Mouse (Mus musculus) adrenal gland, adult 18-20 months (tissue): ENCODE measurements around the gene Clcn3. TPM values are rescaled to one million over a fixed set of nuclear protein-coding genes. Genes with fewer than 3 reads are reported as not detected.
A peak's percentile ranks its signal among the peaks of the same experiment; 100 is the strongest.

Source experiments
- DNase-seq, 2 experiments: peaks; one replicate each; pipeline ENCODE4 v3.0.0; 2021 to 2022; ENCODE audit warnings: low spot score in 2 of 2
- total RNA-seq, 2 experiments: library from RNA; stranded (reverse); gene quantifications; 1 replicate in 1 of 2; 2 replicates in 1 of 2; pipeline ENCODE4 v1.2.3; 2021

Clcn3 gene
- total RNA-seq, 2 experiments from 2014 or later, result 34.3 to 43.4 TPM

DNA sequence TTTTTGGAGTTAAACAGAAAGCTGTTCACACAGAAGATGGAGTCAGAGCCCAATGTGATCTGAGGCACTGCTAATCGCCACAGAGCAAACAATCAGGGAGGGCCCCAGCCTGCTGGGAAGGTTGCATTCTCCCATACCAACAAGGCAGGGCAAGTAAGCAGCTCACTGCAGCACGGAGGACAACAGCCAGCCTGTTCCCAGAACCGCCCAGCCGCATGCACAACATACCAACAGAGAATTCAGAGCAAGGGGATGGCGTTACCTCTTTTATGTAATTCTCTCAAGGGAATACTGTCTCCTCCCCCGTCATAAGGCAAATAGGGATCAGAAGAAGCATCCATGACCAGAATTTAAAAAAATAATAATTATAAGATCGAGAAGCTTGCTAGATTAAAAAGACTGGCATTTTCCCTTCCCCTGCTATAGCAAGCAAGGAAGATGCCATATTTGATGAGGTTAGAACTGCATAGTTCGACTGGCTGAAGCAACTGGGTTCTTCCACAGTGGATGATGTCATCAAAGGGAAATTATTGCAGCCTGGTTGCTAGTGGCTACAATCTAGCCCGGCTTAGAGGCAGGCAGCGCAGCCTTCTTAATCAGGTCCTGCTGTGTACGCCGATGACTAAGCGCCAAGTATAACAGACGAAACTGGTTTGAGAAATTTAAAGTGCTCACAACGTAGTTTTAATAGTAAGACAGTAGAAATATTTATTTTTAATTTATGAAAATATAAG is 28.7 kb downstream of the Clcn3 start:
- DNase-seq, result peak; percentile 43 to 47

DNA sequence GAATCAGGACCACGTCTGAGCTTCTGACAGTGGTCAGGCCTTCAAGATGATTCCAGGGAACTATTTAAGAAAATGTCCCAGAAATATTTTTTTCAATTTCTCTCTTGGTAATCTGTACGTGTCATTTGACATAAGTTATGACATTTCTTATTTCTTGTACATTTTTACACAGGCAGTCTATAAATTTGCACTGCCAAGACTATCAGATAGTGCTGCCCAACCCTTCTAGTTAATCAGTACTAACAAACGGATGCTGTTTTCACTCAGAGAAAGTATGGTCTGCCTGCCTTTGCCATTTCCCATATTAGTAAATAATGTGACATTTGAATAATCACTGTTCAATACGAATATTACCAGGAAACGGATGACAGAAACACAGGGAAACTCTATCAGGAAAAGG is 30.3 kb downstream of the Clcn3 start:
- no peak for DNase-seq

DNA sequence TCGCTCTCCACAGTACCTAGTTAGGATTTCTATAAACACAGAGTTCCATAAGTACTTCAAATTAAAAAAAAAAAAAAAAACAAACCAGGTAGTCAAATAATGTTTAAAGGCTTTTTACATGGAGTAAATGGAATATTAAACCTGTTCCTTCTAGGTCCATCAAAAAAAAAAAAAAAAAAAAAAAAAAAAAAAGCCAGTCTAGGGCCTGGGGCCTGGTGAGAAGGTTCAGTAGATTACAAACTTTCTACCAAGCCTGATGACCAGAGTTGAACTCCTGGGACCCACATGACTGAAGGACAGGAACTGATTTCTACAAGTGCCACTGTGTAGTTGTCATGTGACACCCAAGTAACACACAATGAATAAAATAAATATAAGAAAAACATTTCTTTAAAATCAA is 31.3 kb downstream of the Clcn3 start:
- no peak for DNase-seq

DNA sequence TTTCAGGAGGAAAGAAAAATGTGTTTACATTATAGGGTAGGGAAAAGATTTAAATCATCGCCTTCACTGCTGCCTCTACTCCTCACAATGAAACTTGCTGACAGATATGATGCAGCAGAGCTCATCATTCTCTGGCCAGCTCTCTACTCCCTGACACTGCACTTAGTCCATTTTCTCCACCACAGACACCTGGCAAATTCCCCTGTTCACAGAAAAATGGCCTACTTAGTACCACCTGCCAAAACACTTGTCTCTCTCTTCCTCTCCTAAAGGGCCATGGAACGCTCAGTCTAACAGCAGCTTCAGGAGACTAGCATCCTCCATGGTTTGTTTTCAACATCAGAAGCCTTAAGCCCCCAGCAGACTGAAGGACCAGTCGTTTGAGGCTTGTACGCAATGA is 31.8 kb downstream of the Clcn3 start:
- no peak for DNase-seq

DNA sequence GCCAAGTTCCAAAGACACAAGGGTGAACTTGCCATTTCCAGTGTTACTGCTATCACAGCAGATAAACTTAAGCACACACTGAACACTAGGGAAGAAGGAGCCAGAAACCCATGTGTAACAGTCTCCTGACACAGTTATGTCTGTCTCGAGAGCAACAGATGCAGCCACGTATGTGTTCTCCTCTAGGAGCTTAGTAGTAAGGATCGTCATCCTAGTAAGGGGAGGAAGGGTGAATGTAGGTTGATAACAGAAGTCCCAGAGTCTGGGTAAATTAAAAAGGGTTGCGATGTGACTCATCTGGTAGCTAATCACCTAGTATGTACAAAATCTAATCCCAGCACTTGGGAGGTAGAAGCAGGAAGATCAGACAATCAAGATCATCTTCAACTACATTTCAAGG is 33.2 kb downstream of the Clcn3 start:
- DNase-seq, result no peak

DNA sequence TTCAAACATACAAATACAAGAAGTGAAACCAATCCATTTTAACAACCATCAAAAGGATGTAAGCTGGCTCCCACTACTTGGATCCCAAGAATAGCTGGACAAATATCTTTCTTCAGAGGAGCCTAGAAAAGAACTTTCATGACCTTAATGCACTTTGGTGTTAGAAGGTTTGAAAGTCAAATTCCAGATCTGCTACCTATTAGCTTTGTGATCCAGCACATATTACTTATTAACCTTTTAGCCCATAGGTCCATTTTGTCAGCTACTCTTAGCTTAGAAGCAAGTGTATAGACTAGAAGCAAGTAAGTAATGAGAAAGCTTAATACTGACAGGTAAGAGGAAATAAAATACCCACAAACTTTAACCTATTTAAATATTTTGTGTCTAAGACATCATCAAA is 35.6 kb downstream of the Clcn3 start:
- no peak for DNase-seq

DNA sequence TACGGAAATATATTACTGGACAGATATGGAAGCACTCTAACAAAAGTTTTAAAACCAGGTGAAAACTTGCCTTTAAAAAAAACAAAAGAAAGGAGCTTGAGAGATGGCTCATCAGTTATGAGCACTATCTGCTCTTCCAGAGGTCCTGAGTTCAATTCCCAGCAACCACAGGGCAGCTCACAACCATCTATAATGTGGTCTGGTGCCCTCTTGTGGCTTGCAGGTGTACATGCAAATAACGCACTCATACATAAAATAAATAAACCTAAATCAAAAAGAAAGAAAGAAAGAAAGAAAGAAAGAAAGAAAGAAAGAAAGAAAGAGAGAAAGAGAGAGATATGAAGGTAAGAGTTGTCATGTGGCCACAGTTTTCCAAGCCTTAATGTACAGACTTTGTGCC is 40.2 kb downstream of the Clcn3 start:
- DNase-seq, result no peak

DNA sequence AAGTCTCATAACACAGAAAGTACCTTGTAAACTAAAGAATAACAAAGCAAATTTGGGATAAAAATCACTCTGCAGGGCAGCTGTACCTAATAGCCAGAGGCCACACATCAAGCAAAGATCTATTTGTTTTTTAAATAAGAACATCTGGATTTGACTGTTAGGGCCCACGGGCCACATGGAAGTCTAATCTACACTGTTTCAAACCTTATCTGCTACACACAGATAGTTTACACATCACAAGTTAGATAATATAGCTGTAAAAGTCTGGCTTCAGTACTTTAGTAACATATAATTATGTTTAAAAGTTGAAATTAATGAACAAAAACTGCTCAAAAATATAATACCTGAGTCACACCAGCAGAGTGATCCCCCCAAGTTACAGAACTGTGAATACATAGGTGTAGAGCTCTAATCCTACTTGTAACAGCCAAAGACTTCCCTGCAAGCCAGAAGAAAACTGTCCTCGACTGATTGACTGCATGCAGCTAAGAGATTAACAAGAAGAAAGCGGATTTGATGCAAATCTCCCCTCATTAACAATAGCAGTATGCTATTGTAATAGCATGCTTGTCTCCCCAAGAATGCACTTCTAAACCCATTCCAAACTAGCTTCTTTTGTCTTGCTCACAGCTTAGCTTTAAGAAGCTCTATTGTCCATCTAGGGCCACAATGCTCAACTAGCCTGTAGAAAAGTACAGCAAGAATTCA is 44.2 kb downstream of the Clcn3 start:
- DNase-seq, result no peak

DNA sequence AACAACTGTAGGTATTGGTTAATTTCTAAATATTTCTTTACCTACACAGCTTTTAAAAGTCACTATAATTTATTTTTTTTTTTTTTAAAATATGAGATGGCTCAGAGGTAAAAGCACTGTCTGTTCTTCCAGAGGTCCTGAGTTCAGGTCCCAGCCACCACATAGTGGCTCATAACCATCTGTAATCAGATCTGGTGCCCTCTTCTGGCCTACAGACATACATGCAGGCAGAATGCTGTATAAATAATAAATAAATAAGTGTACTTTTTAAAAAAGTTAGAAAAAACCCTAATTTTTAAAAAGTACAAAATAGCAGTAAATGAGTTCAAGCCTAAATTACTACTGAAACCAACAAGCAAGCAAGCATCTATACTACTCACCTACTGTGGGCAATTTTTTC is 49.5 kb downstream of the Clcn3 start:
- no peak for DNase-seq

DNA sequence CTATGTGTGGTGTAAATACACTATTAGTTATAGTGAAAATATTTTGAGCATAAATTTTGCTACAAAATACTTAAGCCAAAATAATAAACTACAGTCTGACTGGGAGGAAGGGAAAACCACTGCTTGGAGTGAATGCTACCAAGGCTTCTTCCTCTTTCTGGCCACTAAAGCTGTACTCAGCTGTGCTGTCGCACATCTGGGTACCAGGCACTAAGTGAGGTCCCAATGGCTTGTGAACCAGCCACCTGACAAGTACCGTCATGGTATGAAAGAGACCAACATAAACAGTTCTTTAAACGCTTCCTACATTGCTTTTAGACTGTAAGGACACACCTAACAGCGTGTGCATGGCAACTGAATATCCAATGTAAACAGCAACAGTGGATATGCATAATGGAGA is 62.9 kb downstream of the Clcn3 start:
- no peak for DNase-seq

DNA sequence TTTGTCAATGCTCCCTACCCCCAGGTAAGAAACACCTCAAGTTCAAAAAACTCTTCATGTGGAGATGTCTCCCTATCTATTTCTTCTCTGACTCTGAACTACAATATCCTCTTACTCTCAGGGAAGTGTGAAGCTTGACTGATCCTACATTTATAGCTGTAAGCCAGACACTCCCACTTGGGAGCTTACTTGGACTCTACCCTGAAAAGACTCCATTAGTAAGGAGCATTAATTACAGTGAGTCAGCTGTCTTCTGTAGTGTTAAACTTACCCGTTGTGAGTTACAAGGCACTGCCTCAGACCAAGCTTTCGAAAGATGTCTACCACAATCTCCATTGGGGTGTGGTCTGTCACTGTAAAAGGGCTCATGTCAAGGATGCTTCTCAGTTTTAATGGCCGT is 64.0 kb downstream of the Clcn3 start:
- no peak for DNase-seq

DNA sequence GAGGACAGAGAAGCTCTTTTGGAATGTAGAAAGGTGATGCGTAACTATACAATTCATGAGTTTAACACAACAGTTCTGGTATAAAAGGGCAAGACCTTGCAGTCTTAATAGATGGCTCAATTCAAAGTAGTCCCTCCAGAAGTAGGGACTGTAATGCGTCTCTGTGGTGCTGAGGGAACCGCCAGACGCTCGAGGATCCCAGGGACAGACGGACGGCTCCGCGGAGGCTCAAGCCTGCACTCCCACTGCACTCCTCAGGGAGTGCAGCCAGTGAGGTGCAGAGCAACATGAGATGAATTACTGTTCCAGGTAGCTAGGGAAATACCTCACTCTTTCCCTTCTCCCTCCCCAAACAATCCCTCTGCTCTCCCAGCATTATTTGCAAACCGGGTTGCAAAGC is 70.5 kb downstream of the Clcn3 start:
- DNase-seq, result no peak

DNA sequence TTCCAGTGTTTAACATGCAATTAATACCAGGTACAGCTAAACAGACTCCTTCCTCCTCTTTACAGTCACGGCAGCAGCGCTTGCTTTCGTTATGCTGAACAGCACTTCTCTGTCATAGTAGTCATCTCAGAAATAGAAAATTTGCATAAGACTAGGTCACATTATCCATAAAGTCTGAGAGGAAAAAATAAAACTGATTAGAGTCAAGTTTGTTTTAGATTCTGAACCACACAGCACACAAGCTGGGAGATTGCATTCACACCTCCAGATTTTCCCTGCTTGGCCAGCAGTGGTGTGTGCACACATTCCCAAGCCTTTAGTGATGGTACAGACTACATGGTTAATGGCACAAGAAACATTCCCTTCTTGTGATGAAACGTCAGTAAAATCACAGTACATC is 71.0 kb downstream of the Clcn3 start:
- DNase-seq, result no peak

DNA sequence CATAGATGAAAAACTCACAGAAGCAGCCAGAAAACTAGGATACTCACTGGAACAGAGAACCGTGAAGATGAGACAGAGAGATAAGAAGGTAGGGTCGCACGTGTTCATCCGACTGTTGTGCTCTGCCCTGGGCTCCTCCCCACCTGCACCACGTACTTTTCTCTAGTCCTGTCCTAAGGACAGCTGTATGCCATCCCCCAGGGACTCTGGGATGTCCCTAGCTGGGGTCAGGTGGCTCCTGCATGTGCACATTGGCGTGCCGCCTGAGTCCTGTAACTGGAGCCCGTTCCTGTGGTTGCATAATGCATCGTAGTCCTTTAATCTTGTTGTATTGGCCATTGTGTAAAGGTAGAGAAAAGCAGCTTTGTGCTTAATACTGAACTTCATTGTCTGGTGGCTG is 83.0 kb downstream of the Clcn3 start:
- DNase-seq, result no peak

DNA sequence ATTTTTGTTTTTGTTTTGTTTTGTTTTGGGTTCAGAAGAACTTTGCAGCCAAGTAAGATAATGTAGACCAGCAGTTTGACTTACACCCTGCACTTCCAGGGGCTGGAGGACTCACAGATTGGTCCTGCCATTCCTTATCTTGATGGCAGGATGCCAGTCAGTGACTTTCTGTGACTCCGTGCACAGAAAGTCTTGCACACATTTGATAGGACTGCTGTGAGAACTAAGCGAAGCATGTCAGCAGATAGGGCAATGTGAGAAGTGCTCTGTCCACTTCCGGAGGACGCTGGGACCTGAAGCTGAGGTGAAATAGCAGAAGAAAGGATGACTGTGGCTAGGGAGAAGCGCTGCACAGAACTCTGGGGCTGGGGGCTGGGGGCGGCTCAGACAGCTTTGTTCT is 87.2 kb downstream of the Clcn3 start:
- DNase-seq, result no peak

DNA sequence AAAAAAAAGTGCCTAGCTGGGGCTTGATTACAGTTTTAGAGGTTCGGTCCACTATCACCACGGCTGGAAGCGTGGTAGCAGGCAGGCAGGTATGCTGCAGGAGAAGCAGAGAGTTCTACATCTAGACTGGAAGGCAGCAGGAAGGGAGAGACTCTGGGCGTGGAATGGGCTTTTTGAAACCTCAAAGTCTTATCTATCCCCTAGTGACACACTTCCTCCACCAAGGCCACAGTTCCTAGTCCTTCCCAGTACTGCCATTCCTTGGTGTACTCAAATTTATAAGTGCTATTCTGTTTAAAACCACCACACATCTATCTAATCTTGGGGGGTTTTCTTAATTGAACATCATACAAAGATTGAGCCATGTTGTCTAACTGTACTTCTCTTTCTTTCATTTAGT is 91.3 kb downstream of the Clcn3 start:
- no peak for DNase-seq

DNA sequence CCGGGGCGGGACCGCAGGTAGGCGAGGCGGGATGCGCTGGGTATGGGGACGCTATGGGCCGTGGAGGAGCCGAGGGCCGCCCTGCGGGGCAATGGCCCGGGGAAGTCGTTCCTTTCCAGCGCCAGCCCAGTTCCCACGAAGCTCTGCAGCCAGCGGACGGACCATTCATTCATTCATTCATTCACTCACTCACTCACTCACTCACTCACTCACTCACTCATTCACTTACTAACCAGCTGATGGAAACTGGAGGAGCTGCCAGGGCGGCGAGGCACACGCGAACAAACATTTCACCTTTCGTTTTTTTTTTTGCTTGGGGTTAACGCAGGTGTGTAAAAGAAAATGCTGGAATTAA is 92.6 kb downstream of the Clcn3 start:
- no peak for DNase-seq

DNA sequence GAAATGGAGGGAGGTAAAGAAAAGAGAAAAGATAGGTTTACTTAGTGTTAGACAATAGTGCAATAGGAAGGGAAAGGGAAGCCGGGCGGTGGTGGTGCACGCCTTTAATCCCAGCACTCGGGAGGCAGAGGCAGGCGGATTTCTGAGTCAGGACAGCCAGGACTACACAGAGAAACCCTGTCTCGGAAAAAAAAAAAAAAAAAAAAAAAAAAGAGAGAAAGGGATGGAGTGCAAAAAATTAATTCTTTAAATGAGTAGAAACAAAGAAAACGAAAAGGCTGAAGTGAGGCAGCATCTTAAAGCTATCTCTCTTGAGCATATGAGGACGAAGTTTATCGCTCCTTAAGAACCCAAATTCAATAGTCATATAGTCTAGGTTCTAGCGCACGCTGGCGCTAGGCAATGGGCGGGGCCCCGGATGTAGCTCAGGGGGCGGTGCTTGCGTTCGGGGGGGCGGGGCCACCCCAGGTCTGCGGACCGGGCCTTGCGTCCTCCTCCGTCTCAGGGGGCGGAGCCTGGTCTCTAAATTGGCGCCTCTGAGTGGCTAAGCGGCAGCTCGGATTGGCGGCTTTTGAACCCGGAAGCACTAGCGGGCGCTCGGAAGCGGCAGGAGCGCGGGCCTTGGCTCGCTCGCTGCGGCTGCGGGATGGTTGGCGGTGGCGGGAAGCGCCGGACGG is 93.1 kb downstream of the Clcn3 start, which contains the start of gene Hpf1:
Gene Hpf1 (plus strand): TSS at position 576 of the 677 bp plus-strand sequence.
- peak; percentile 84 to 88 for DNase-seq

DNA sequence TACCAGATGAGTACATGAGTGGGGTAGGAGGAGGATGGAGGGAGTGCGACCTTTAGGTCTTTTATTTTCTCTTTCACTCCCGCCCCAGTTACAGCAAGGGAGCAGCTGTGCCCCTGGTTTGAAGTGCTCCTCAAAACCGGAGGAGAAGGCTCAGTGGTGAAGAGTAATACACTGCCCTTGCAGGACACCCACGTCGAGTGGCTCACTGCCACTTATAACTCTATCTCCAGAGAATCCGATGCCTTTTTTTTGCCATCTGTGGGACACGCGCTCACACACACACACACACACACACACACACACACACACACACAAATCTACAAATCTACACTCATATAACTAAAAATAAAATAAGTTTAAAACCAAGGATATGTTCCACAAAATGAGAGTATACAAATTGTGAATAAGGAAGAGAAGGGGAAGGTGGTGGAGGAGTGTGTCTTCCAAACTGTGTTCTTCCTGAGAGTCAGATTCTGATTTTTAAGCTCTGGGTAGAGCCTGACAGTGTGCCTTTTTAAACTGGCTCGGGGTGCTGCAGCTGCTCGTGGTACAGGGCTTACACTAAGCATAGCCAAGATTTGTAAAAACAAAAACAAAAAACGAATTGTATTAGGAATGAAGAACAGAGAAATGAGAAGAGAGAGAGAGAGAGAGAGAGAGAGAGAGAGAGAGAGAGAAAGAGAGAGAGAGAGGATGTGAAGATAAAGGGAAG is 93.8 kb downstream of the Clcn3 start:
- DNase-seq, result no peak

DNA sequence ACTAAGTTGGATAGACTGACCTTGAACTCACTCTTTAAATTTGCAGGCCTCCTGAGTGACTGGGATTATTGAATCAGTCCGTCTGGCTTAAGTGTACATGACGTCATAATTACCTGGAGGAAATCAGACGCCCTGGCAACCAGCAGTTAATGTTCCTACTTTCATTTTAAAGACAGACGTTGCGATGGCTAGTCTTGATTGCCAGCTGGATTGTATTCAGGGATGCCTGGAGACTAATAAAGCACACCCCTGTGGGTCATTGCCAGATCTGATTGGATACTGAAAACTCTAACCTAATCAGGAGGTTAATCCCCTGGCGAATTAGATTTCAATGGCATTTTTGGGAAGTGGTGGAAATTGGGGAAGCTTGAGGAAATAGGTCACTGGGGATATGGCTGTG is 96.4 kb downstream of the Clcn3 start:
- DNase-seq, result no peak

DNA sequence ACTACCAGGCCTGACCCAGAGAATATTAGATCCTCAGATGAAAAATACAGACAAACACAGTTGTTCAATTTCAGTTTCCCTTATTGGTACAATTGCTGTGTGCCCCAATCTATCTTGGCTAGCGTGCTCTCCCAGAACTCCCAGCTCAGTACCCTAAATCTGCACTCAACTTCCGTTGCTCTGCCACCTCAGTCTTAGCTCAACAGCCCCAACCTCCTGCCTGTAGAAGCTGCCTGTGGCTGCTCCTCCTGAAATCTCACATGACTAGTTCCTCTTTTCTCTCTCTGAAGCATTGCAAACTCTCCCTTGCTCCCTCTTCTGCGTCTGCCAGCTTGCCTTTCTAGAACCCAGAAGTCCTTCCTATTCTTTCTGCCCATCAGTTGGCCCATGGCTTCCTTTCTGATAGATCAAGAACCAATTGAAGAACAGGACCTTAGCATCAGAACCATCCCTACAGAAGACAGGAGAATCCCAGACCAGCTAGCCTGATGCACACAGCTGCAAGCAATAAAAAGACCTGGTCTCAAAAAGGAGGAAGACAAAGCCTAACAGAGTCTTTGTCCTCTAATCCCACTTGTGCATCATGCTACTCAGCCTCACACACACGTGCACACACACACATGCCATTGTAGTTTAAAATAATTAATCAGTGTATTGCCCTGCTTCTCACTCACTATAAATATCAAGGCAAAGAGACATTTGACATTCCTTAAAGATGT is 99.5 kb downstream of the Clcn3 start:
- DNase-seq, result no peak
